ENCODE assay signal across 8 mouse cellular contexts in the genomic region with DNA sequence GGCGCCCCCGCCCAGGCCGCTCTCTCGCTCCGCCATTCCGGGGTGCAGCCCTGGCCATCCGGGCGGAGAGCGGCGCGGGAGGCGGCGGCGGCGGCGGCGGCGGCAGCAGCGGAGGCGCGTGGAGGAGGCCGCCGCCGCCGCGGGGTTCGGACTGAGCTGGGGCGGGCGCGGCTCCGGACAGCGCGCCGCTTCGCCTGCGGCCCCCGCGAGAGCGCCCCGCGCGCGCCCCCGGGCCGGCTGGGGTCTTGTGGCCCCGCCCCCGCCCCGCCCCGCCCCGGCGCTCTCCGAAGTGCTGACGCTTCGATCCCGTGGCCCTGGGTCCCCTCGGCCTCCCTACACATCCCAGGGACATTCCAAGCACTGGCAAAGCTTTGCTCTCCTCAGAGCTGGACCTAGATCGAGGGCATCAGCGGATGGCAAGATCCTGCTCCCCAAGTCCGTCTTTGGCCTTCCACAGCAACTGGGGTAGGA. TPM values are rescaled to one million over a fixed set of nuclear protein-coding genes. Genes with fewer than 3 reads are reported as not detected.
DNase-seq lines count a peak whose midpoint lies in the region; ATAC-seq lines count a peak whose summit lies in the region.

A gene (minus strand): TSS at position 173 of the 471 bp plus-strand sequence.

- peak within 1 kb of the TSS; percentile 96 for H3K4me2 ChIP-seq in heart, embryonic 13.5 days
- peak within 1 kb of the TSS; percentile 93 for H3K4me2 ChIP-seq in hindbrain, embryonic 11.5 days (replicated peaks; ENCODE audit: low read depth, low read length)
- H3K4me2 ChIP-seq in limb, embryonic 15.5 days: peak within 1 kb of the TSS; percentile 94

- H3K4me1 ChIP-seq in heart, embryonic 13.5 days: peaks cover 7% of the 10 kb centered on the region
- peaks cover 17% of the 10 kb centered on the region for H3K4me1 ChIP-seq in hindbrain, embryonic 11.5 days (replicated peaks; ENCODE audit: control insufficient read depth, insufficient read depth, low read length)
- H3K4me1 ChIP-seq in limb, embryonic 15.5 days: peaks cover 11% of the 10 kb centered on the region

- intact Hi-C loops in heart, postnatal 14 days (cut with DNase I): no loop called here

- WGBS in heart, embryonic 13.5 days: 4% methylated on average over 27 of the region's 59 CpGs
- WGBS in hindbrain, embryonic 11.5 days: 4% methylated on average over 17 of the region's 59 CpGs
- WGBS in limb, embryonic 15.5 days: 5% methylated on average over 17 of the region's 59 CpGs

- no peak for DNase-seq in heart, postnatal 14 days
- DNase-seq in Muller cell, postnatal 12 days (ENCODE audit: inconsistent ontology term): peak; percentile 80
- peak; percentile 66 to 71 for DNase-seq in cerebellum, postnatal 36 days
- peak; percentile 74 for DNase-seq in hindbrain, embryonic 11.5 days (ENCODE audit: low spot score)
- DNase-seq in retina, embryonic 14.5 days (ENCODE audit: low spot score): peak; percentile 70
- no peak for DNase-seq in ovary, adult 18-20 months (ENCODE audit: low spot score)

- peaks cover 47% of the 10 kb centered on the region for H3K27me3 ChIP-seq in heart, embryonic 13.5 days (replicated peaks)
- no peaks in the 10 kb centered on the region for H3K27me3 ChIP-seq in hindbrain, embryonic 11.5 days (ENCODE audit: control insufficient read depth, insufficient read depth, low read length)
- peaks cover 14% of the 10 kb centered on the region; the same call in 1 of the 2 replicates for H3K27me3 ChIP-seq in limb, embryonic 15.5 days

- no peaks in the 10 kb centered on the region for H3K9me3 ChIP-seq in heart, embryonic 13.5 days
- no peaks in the 10 kb centered on the region for H3K9me3 ChIP-seq in hindbrain, embryonic 11.5 days (ENCODE audit: control insufficient read depth, low read length)
- no peaks in the 10 kb centered on the region for H3K9me3 ChIP-seq in limb, embryonic 15.5 days

- H3K9ac ChIP-seq in heart, embryonic 13.5 days: peak within 1 kb of the TSS; percentile 80
- H3K9ac ChIP-seq in hindbrain, embryonic 11.5 days (ENCODE audit: low read depth, low read length): peak within 1 kb of the TSS; percentile 86
- H3K9ac ChIP-seq in limb, embryonic 15.5 days: peak within 1 kb of the TSS; percentile 47

- no peak within 1 kb of the TSS for H3K27ac ChIP-seq in heart, embryonic 13.5 days (replicated peaks)
- peak within 1 kb of the TSS; percentile 37 for H3K27ac ChIP-seq in hindbrain, embryonic 11.5 days (ENCODE audit: low read depth, low read length)
- H3K27ac ChIP-seq in limb, embryonic 15.5 days: no peak within 1 kb of the TSS

- H3K36me3 ChIP-seq in heart, embryonic 13.5 days: peaks cover 32% of the 10 kb centered on the region
- no peaks in the 10 kb centered on the region for H3K36me3 ChIP-seq in hindbrain, embryonic 11.5 days (ENCODE audit: control insufficient read depth, insufficient read depth, low read length)
- H3K36me3 ChIP-seq in limb, embryonic 15.5 days: peaks cover 17% of the 10 kb centered on the region

- H3K4me3 ChIP-seq in heart, embryonic 13.5 days: peak within 1 kb of the TSS; percentile 69
- peak within 1 kb of the TSS; percentile 63 for H3K4me3 ChIP-seq in hindbrain, embryonic 11.5 days (ENCODE audit: low read depth, low read length)
- H3K4me3 ChIP-seq in limb, embryonic 15.5 days: peak within 1 kb of the TSS; percentile 60

- peak; percentile 26; the same call in 1 of the 2 replicates for ATAC-seq in heart, embryonic 13.5 days (ENCODE audit: extremely low read depth, insufficient number of reproducible peaks, low FRiP score, low TSS enrichment)
- ATAC-seq in hindbrain, embryonic 11.5 days (ENCODE audit: low FRiP score): peak; percentile 65
- 0 out of 2 replicates have a peak, but pooled peaks have one; percentile 35 for ATAC-seq in limb, embryonic 15.5 days (ENCODE audit: insufficient number of reproducible peaks, low FRiP score, low TSS enrichment, low read depth)

RNA-seq across cellular contexts. Expression of the gene that starts here (rescaled TPM):
- polyA plus RNA-seq in heart, embryonic 13.5 days (2015; fragmentation: Nextera tagmentation; extraction: Ambion mirVana): 6.5 and 7.5 TPM in 2 replicates
- 1 to 10 TPM; 7.4 to 8.6 TPM for total RNA-seq in heart, postnatal 14 days (2021)
- polyA plus RNA-seq in hindbrain, embryonic 11.5 days (2014; fragmentation: Nextera tagmentation; extraction: Ambion mirVana): 33.3 and 39.0 TPM in 2 replicates
- polyA plus RNA-seq in limb, embryonic 15.5 days (2015; fragmentation: Nextera tagmentation; extraction: Ambion mirVana): 23.8 and 27.0 TPM in 2 replicates

Comparison
In these comparisons a context has a peak if more than half of its experiments do, and no peak if none do; other contexts are left out.
1. DNase-seq: peak in Muller cell, postnatal 12 days (single experiment), cerebellum, postnatal 36 days (2 of 2), hindbrain, embryonic 11.5 days (single experiment) and retina, embryonic 14.5 days (single experiment); none in heart, postnatal 14 days (0 of 2) and ovary, adult 18-20 months (single experiment).
2. Peak in every context shown above with its lines, with median percentiles within 50 percentile points of each other: ATAC-seq, H3K4me2 ChIP-seq, H3K4me3 ChIP-seq and H3K9ac ChIP-seq.